Mouse (Mus musculus) G1E (cell line): ENCODE measurements around the gene Abo.

Experiments used
- CTCF ChIP-seq: IDR thresholded peaks from 2 replicates; pipeline ENCODE4 v1.5.1; 2012; ENCODE audit warnings: low read depth, low read length, inconsistent platforms, mixed read lengths
- GATA1 ChIP-seq: IDR thresholded peaks from 2 replicates; pipeline ENCODE4 v1.6.1; 2012; ENCODE audit warnings: borderline replicate concordance, low read length, inconsistent platforms, mixed read lengths

GRCm38 (mm10) chr2:26901834-26902400 lies 37.1 kb upstream of the Abo start:
- TF ChIP-seq CTCF (no peak), GATA1 (no peak)
